Mouse (Mus musculus) c-Kit-negative CD71-positive TER-119-positive erythroid progenitor cells, embryonic 14.5 days (primary cell): Measurements from ENCODE around the gene Car6.

ENCODE experiments used
- DNase-seq: peaks from one replicate; pipeline ENCODE4 v3.0.0-alpha.2; 2013; ENCODE audit warnings: low read depth, low spot score

Car6 gene

DNA sequence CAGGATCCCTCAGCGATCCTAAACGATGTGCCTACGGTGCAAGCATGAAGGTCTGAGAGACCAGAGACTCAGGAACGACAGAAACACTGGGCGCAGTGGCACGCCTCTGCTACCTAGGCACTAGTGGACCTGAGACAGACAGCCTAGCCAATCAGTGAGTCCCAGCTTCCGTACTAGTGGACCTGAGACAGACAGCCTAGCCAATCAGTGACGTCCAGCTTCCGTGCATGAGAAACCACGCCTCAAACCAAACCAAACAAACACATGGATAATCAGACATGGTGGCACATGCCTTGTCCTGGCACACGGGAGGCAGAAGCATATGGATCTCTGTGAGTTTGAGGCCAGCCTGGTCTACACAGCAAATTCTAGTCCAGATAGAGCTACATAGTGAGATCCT, 12.9 kb downstream of the Car6 start:
- no peak for DNase-seq

- DNase-seq, result no peak
These were observed 19.8 kb downstream of the Car6 start for GRCm38 (mm10) chr4:150181304-150181703.

DNA sequence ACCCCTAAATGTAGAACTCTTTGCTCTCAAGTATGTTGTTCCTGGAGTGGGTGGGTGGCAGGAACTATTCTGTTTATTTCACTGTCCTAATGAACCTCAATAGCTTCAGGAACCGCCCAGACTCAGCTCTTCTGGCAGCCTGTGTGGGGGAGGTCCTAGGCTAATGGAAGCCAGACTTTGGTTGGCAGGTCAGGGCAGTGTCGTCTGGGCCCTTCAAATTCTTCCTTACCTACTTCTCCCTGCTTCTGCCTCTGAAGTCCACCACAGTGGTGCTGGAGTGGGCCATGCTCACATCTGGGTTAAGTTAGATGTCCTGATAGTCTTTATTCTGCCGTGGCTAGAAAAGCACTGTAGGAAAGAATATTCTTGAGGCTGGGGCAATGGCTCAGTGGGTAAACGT, 23.0 kb downstream of the Car6 start:
- no peak for DNase-seq

- no peak for DNase-seq
These were observed 24.0 kb downstream of the Car6 start for GRCm38 (mm10) chr4:150177122-150177521.

- DNase-seq, result no peak
These were observed 24.6 kb downstream of the Car6 start for GRCm38 (mm10) chr4:150176535-150176934.

DNA sequence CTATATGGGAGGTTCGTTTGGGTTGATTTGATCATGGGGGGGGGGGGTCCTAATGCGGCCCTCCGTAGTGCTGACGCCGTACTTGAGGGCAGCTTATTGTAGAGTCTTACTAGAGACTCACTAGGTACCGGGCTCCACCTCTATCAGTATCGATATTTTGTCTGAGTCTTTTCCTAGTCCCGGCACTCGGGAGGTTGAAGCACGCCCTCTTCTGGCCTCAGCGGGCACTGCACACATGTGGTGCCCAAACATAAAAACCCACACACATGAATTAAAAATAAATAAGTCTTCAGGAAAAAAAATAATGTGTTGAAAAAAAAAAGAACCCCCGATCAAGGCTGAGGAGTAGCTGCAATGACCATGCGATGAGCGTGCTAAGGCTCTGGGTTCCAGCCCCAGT, 27.1 kb downstream of the Car6 start:
- DNase-seq, result no peak

DNA sequence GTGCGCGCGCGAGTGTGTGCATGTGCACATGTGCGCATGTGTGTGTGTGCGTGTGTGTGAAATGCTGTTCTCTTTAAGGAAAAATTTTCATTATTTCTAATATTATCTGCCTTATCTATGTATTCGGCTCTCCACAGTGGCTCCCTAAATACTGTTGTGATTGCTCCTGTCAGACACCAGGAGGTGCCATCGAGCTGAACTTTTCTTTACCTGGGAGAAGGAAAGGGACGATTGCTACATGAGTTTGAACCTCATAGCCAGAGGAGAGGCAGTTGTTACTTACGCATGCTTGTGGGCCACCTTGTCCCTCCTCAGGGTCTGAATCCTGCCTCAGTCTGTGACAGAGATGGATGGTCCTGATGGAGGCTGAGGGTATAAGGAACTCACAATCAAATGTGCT, 27.9 kb downstream of the Car6 start:
- DNase-seq, result no peak

DNA sequence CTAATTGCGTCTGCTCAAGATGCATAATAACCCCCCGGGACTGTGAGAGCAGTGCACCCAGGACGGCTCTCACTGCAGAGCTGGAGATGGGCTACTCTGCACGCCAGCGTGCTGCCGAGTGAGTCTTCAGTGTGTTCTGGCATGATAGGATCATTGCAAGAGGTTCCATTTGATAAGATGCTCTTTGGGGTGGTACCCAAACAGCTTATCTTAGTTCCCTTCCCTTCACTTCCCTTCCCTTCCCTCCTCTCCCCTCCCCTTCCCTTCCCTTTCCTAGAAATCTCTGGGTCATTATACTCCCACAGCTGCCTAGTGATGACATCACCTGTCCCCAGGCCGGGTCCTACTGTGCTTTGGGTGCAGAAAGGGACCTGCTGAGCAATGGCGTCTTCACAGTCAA, 29.0 kb downstream of the Car6 start:
- DNase-seq, result no peak

GRCm38 (mm10) chr4:150168406-150168805, 32.7 kb downstream of the Car6 start:
- DNase-seq, result no peak

DNA sequence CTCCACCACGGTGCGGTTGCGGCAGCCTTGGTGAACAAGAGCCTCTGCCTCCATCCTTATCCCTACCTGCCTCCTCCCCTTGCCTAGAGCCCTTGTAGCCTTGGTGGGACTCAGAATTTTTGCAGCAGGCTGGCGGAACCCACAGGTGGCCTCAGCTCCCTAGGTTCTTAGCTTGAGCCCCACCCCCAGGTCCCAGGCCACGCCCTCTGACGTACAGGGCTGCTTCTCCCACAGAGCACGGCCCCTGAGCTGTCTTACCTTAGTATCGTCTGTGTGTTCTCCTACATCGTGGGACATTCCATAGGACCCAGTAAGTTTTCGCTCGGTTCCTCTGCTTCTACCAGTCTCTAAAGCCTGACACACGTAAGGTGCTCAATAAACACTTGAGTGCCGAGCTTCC, 36.3 kb downstream of the Car6 start:
- DNase-seq, result no peak

DNA sequence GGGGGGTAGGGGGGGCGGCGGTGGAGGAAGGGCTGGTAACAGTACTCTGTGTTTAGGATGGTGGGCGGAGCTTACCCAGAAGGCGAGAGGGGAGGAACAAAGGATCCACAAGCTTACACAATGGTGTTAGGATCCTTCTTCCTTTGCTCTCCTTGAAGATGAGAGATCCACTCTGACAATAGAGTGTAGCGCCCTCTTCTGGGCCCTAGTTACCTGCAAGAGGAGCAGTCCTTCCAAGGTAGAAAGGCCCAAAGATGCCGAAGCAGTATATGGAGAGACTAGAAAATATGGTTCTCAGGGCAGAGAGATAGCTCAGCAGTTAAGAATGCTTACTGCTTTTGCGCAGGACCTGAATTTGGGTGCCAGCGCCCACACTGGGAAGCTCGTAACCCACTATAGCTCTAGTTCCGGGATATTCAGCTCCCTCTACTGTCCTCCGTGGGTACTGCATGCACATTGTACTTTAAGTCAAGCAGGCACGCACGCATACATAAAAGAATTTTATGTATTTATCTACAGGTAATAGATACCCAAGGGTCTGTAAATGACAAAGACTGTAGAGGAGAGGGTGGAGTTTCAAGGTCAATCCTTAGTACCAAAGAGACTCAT, 38.5 kb downstream of the Car6 start:
- no peak for DNase-seq

- DNase-seq, result no peak
These were observed 41.7 kb downstream of the Car6 start for GRCm38 (mm10) chr4:150159458-150159857.

DNA sequence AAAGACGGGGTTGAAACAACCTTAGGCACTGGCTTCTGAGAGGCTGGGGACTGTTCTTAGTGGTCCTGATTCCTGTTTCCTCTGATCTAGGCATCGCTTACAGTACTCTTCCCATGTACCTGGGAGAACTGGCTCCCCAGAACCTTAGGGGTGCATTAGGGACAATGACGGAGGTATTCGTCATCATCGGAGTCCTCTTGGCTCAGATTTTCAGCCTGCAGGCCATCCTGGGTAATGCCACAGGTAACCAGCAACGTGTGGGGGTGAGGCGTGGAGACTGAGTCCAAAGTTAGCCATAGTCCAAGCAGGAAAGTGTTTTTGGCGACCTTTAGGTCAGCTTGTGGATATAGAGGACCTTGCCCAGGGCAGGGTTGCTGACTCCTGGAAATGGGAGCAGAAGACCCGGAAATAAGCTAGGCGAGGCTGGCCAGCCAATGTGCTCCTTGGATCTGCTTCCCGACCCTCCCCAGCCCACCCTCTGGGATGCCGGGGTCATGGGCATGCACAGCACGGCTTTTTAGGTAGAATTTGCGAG, 43.7 kb downstream of the Car6 start:
- no peak for DNase-seq

DNA sequence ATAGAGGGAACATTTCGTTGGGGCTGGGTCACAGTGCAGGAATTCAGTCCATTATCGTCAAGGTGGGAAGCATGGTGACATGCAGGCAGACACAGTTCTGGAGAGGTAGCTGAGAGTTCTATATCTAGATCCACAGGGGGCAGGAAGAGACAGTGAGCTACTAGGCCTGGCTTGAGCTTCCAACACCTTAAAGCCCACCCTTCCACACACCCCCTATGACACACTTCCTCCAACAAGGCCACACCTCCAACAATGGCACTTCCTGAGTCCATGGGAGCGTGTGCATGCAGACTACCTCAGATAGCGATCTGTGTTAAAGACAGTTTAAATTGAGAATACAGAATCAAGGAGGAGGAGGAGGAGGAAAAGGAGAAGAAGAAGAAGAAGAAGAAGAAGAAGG, 45.4 kb downstream of the Car6 start:
- DNase-seq, result no peak

DNA sequence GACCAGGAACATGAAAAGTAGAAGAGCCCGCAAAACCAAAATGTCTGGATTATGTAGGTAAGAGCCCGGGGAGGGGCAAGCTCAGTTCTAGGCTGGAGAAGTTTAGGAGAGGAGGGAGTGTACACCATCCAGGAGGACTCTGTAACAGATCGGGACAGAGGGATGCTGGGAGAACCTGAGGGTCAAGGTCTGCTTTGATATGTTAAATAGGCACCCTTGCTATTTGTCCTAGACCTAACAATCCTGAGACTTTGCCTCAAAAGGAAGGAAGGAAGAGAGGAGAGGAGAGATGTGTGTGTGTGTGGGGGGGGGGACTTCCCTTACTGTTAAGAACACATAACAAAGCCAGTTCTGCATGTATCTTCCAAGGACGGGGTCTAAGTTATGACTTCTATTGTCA, 45.8 kb downstream of the Car6 start:
- no peak for DNase-seq

DNA sequence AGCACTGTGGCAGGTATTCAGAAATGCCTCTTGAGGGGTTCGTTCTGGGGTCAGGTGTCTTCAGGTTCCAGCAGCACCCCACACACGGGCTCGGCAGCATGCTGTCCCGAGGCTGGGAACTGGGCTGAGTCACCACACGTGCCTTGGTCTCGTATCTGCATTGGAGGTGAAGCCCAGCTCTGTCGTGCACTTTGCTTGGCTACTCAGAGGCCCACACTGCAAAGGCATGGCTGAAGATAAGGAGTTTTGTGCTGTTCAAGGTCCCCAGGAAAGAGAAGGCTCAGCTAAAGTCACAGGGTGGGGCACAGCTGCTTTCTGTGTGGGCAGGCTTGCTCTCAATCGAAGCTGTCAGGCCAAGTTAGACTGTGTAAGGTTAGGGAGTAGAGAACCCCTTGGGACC, 48.6 kb downstream of the Car6 start:
- DNase-seq, result no peak

DNA sequence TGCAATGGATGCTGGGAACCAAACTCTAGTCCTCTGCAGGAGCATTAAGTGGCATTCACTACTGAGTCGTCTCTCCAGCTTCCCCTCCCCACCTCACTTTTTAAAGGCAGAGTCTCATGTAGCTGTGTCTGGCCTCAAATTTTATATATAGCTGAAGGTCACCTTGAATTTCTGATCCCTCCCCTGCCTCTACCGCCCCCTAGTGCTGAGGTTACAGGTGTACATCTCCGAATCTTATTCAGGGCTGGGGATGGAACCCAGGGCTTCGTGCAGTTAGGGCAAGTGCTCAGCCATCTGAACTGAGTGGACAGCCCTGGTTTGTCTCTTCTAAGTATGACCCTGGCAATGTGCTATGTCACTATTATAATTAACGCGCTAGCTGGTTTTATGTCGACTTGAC, 50.1 kb downstream of the Car6 start:
- no peak for DNase-seq

- DNase-seq, result no peak
These were observed 54.8 kb downstream of the Car6 start for GRCm38 (mm10) chr4:150146286-150146685.

- DNase-seq, result no peak
These were observed 56.9 kb downstream of the Car6 start for GRCm38 (mm10) chr4:150144242-150144641.

GRCm38 (mm10) chr4:150140346-150140745, 60.8 kb downstream of the Car6 start:
- DNase-seq, result no peak

GRCm38 (mm10) chr4:150139090-150139489, 62.0 kb downstream of the Car6 start:
- DNase-seq, result no peak

DNA sequence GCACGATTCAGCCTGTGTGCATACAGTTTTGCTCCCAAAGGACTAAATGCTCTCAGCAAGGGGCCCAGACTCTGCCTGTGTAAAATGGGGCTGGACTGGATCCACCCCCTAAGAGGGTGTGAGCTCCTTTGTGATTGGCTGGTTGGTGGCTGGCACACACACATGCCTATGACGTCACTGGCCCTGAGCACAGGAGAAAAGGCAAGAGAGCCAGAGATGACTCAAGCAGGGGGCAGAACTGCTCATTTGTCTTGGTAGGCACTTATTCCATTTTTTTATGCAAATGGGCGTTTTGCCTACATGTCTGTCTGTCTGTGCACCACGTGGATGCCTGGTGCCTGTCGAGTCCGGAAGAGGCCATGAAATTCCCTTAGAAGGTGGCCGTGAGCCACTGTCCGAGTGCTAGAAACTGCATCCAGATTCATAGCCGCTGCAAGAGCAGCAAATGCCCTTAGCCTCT, 63.0 kb downstream of the Car6 start:
- peak; percentile 20 for DNase-seq

DNA sequence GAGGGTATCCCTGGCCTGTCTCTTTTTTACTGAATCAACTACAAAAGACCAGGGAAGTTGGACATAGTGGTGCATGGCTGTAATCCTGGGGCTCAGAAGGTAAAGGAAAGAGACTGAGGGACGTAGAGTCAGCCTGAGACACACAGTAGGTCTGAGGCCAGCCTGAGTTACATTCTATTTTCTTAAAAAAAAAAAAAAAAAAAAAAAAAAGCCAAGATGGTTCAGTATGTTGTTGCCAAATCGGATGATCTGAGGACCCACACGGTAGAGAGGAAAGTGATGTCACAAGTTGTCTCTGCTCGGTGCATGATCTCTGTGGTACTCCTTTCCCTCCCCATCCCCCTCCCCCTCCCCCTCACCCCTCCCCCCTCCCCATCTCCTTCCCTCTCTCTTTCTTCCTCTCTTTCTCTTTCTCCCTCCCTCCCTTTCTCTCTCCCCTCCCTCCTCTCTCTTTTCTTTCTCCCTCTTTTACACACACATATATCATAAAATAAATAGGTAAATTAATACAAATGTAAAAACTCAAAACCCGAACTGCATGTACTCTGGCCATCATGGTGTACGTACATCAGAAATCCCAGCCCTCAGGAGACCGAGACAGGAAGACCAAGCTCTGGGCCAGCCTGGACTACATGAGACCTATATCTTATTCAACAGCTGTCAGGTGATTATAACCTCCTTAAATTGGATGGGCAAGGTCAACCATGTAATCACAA, 63.6 kb downstream of the Car6 start:
- DNase-seq, result no peak
